Mouse (Mus musculus) R1 (cell line): ENCODE results near the gene Fam90a1a.
"Not testable (repeated sequence)": the region's sequence is repeated elsewhere in the genome, so short reads cannot be mapped to it uniquely, and the experiment has no call there.

Source experiments
- DNase-seq: peaks from one replicate; pipeline ENCODE4 v3.0.0-alpha.2; 2018; ENCODE audit warnings: low read depth, low spot score

Fam90a1a gene

GRCm38 (mm10) chr8:21958414-21958813 lies at the start of gene Fam90a1a:
Fam90a1a (plus strand) TSS chr8:21958714.
- DNase-seq: no peak

GRCm38 (mm10) chr8:21911931-21912330 lies 46.6 kb upstream of the Fam90a1a start:
- peak; percentile 79 for DNase-seq

- peak; percentile 69 for DNase-seq
Measured at GRCm38 (mm10) chr8:21912554-21912953, 46.0 kb upstream of the Fam90a1a start.

- DNase-seq: no peak
Measured at GRCm38 (mm10) chr8:21915625-21916024, 42.9 kb upstream of the Fam90a1a start.

GRCm38 (mm10) chr8:21930754-21931153 lies 27.8 kb upstream of the Fam90a1a start:
- not testable (repeated sequence) for DNase-seq

GRCm38 (mm10) chr8:21932610-21933009 lies 25.9 kb upstream of the Fam90a1a start, which contains the start of gene Defb15:
Defb15 (minus strand) TSS chr8:21932710.
- no peak for DNase-seq

- DNase-seq: not testable (repeated sequence)
Measured at GRCm38 (mm10) chr8:21938052-21938451, 20.5 kb upstream of the Fam90a1a start, which contains the start of gene Defb35. Defb35 (plus strand) TSS chr8:21938352.

GRCm38 (mm10) chr8:21946462-21946861 lies 12.1 kb upstream of the Fam90a1a start, which contains the start of gene Defb13:
Defb13 (plus strand) TSS chr8:21946762.
- no peak for DNase-seq

- no peak for DNase-seq
Measured at GRCm38 (mm10) chr8:21947311-21948017, 11.1 kb upstream of the Fam90a1a start.

GRCm38 (mm10) chr8:21955321-21955720 lies 3.2 kb upstream of the Fam90a1a start:
- peak; percentile 60 for DNase-seq

GRCm38 (mm10) chr8:21956336-21956735 lies 2.2 kb upstream of the Fam90a1a start:
- DNase-seq: peak; percentile 87

- DNase-seq: no peak
Measured at GRCm38 (mm10) chr8:21966646-21967045, 8.1 kb downstream of the Fam90a1a start.

- DNase-seq: no peak
Measured at GRCm38 (mm10) chr8:21969475-21969874, 11.0 kb downstream of the Fam90a1a start, which contains the start of gene Ccdc70. Ccdc70 (plus strand) TSS chr8:21969775.

GRCm38 (mm10) chr8:21978193-21978592 lies 19.7 kb downstream of the Fam90a1a start:
- DNase-seq: no peak

- peak; percentile 46 for DNase-seq
Measured at GRCm38 (mm10) chr8:21981664-21982337, 23.3 kb downstream of the Fam90a1a start.

GRCm38 (mm10) chr8:21992184-21992583 lies 33.7 kb downstream of the Fam90a1a start:
- DNase-seq: peak; percentile 71

GRCm38 (mm10) chr8:21995181-21995580 lies 36.7 kb downstream of the Fam90a1a start:
- DNase-seq: peak; percentile 53

- peak; percentile 26 for DNase-seq
Measured at GRCm38 (mm10) chr8:22004750-22005522, 46.4 kb downstream of the Fam90a1a start.

- DNase-seq: no peak
Measured at GRCm38 (mm10) chr8:22006423-22006822, 47.9 kb downstream of the Fam90a1a start.

- no peak for DNase-seq
Measured at GRCm38 (mm10) chr8:22009403-22009802, 50.9 kb downstream of the Fam90a1a start.

- peak; percentile 37 for DNase-seq
Measured at GRCm38 (mm10) chr8:22013034-22013707, 54.7 kb downstream of the Fam90a1a start.
